Mouse (Mus musculus): ENCODE results near the gene Ffar1. TPM values are rescaled to one million over a fixed set of nuclear protein-coding genes. Genes with fewer than 3 reads are reported as not detected.
A peak's percentile ranks its signal among the peaks of the same experiment; 100 is the strongest.

Gene Ffar1
- polyA plus RNA-seq, 2 experiments: 0.01 TPM; not detected in 1

- Histone ChIP-seq H3K36me3 (replicated peaks; ENCODE audit: control insufficient read depth, insufficient read depth, low read depth) (no peaks in the 10 kb centered on the region), H3K4me3 (ENCODE audit: insufficient read depth in 1 of 2, low read depth in 2 of 2, low read length in 2 of 2) (no peak overlapping the region), H3K9ac (replicated peaks) (no peak overlapping the region), H3K9me3 (ENCODE audit: control insufficient read depth, low read length) (no peaks in the 10 kb centered on the region), H3K4me1 (replicated peaks; ENCODE audit: control insufficient read depth in 2 of 2, insufficient read depth in 2 of 2, low read length in 1 of 2) (no peaks in the 10 kb centered on the region), H3K27ac (no peak overlapping the region), H3K27me3 (ENCODE audit: control insufficient read depth, insufficient read depth, low read length) (no peaks in the 10 kb centered on the region), H3K4me2 (ENCODE audit: low read depth) (no peak overlapping the region)
- DNase-seq (ENCODE audit: low read depth in 3 of 3, low spot score in 3 of 3) (no peak), ATAC-seq (ENCODE audit: insufficient read depth) (no peak)
- TF ChIP-seq CTCF (IDR thresholded peaks at IDR 0.05; ENCODE audit: low read depth) (no peak), EP300 (IDR thresholded peaks at IDR 0.05; ENCODE audit: low read depth) (no peak)
- 42% methylated on average over 6 of the region's 6 CpGs for WGBS (ENCODE audit: insufficient replicate concordance)
These were observed 17.6 kb upstream of the Ffar1 start for GRCm38 (mm10) chr7:30878950-30879349.

- no peak overlapping the region for H3K27ac ChIP-seq
- H3K9ac ChIP-seq (replicated peaks): no peak overlapping the region
- H3K4me3 ChIP-seq (ENCODE audit: insufficient read depth in 1 of 2, low read depth in 2 of 2, low read length in 2 of 2): no peak overlapping the region
- 13% methylated on average over 15 of the region's 15 CpGs for WGBS (ENCODE audit: insufficient replicate concordance)
- peak; percentile 77 for TF ChIP-seq CTCF (IDR thresholded peaks at IDR 0.05; ENCODE audit: low read depth)
- no peak for TF ChIP-seq EP300 (IDR thresholded peaks at IDR 0.05; ENCODE audit: low read depth)
- no peaks in the 10 kb centered on the region for H3K9me3 ChIP-seq (ENCODE audit: control insufficient read depth, low read length)
- no peaks in the 10 kb centered on the region for H3K36me3 ChIP-seq (replicated peaks; ENCODE audit: control insufficient read depth, insufficient read depth, low read depth)
- peak in 2 of 3 experiments; percentile 17 to 24 for DNase-seq (ENCODE audit: low read depth in 3 of 3, low spot score in 3 of 3)
- H3K27me3 ChIP-seq (ENCODE audit: control insufficient read depth, insufficient read depth, low read length): no peaks in the 10 kb centered on the region
- ATAC-seq (ENCODE audit: insufficient read depth): no peak
- no peaks in the 10 kb centered on the region for H3K4me1 ChIP-seq (replicated peaks; ENCODE audit: control insufficient read depth in 2 of 2, insufficient read depth in 2 of 2, low read length in 1 of 2)
- no peak overlapping the region for H3K4me2 ChIP-seq (ENCODE audit: low read depth)
These were observed 11.7 kb upstream of the Ffar1 start for GRCm38 (mm10) chr7:30873083-30873482.

GRCm38 (mm10) chr7:30863386-30863785 is 2.0 kb upstream of the Ffar1 start:
- no peak for ATAC-seq (ENCODE audit: insufficient read depth)
- DNase-seq (ENCODE audit: low read depth in 3 of 3, low spot score in 3 of 3): no peak
- no peaks in the 10 kb centered on the region for H3K9me3 ChIP-seq (ENCODE audit: control insufficient read depth, low read length)
- H3K4me3 ChIP-seq (ENCODE audit: insufficient read depth in 1 of 2, low read depth in 2 of 2, low read length in 2 of 2): no peak overlapping the region
- no peak overlapping the region for H3K9ac ChIP-seq (replicated peaks)
- H3K27me3 ChIP-seq (ENCODE audit: control insufficient read depth, insufficient read depth, low read length): no peaks in the 10 kb centered on the region
- H3K4me1 ChIP-seq (replicated peaks; ENCODE audit: control insufficient read depth in 2 of 2, insufficient read depth in 2 of 2, low read length in 1 of 2): peaks cover 0 to 6% of the 10 kb centered on the region in 2 experiments; a peak in 1 of 4 replicates
- 48% methylated on average over 8 of the region's 8 CpGs for WGBS (ENCODE audit: insufficient replicate concordance)
- no peak overlapping the region for H3K27ac ChIP-seq
- TF ChIP-seq CTCF (IDR thresholded peaks at IDR 0.05; ENCODE audit: low read depth) (no peak), EP300 (IDR thresholded peaks at IDR 0.05; ENCODE audit: low read depth) (no peak)
- no peak overlapping the region for H3K4me2 ChIP-seq (ENCODE audit: low read depth)
- H3K36me3 ChIP-seq (replicated peaks; ENCODE audit: control insufficient read depth, insufficient read depth, low read depth): no peaks in the 10 kb centered on the region

- TF ChIP-seq CTCF (IDR thresholded peaks at IDR 0.05; ENCODE audit: low read depth) (peak; percentile 83), EP300 (IDR thresholded peaks at IDR 0.05; ENCODE audit: low read depth) (no peak)
- peak; percentile 41; the same call in 1 of the 2 replicates for ATAC-seq (ENCODE audit: insufficient read depth)
- H3K4me3 ChIP-seq (ENCODE audit: insufficient read depth in 1 of 2, low read depth in 2 of 2, low read length in 2 of 2): no peak overlapping the region
- H3K9me3 ChIP-seq (ENCODE audit: control insufficient read depth, low read length): no peaks in the 10 kb centered on the region
- no peak overlapping the region for H3K27ac ChIP-seq
- no peak overlapping the region for H3K9ac ChIP-seq (replicated peaks)
- 2% methylated on average over 16 of the region's 16 CpGs for WGBS (ENCODE audit: insufficient replicate concordance)
- DNase-seq (ENCODE audit: low read depth in 3 of 3, low spot score in 3 of 3): peak in 2 of 3 experiments; percentile 24 to 30
- no peaks in the 10 kb centered on the region for H3K27me3 ChIP-seq (ENCODE audit: control insufficient read depth, insufficient read depth, low read length)
- no peaks in the 10 kb centered on the region for H3K36me3 ChIP-seq (replicated peaks; ENCODE audit: control insufficient read depth, insufficient read depth, low read depth)
- H3K4me1 ChIP-seq (replicated peaks; ENCODE audit: control insufficient read depth in 2 of 2, insufficient read depth in 2 of 2, low read length in 1 of 2): peaks cover 0 to 6% of the 10 kb centered on the region in 2 experiments; a peak in 1 of 4 replicates
- H3K4me2 ChIP-seq (ENCODE audit: low read depth): no peak overlapping the region; the same call in 1 of the 2 replicates
These were observed 1.5 kb downstream of the Ffar1 start for GRCm38 (mm10) chr7:30859635-30860402.

GRCm38 (mm10) chr7:30859290-30859634 is 2.1 kb downstream of the Ffar1 start:
- TF ChIP-seq CTCF (IDR thresholded peaks at IDR 0.05; ENCODE audit: low read depth) (peak; percentile 86), EP300 (IDR thresholded peaks at IDR 0.05; ENCODE audit: low read depth) (no peak)
- no peak overlapping the region for H3K4me2 ChIP-seq (ENCODE audit: low read depth)
- H3K36me3 ChIP-seq (replicated peaks; ENCODE audit: control insufficient read depth, insufficient read depth, low read depth): no peaks in the 10 kb centered on the region
- no peak overlapping the region for H3K27ac ChIP-seq
- no peak overlapping the region for H3K4me3 ChIP-seq (ENCODE audit: insufficient read depth in 1 of 2, low read depth in 2 of 2, low read length in 2 of 2)
- peak in 2 of 3 experiments; percentile 16 to 29 for DNase-seq (ENCODE audit: low read depth in 3 of 3, low spot score in 3 of 3)
- no peaks in the 10 kb centered on the region for H3K9me3 ChIP-seq (ENCODE audit: control insufficient read depth, low read length)
- H3K27me3 ChIP-seq (ENCODE audit: control insufficient read depth, insufficient read depth, low read length): no peaks in the 10 kb centered on the region
- H3K9ac ChIP-seq (replicated peaks): no peak overlapping the region
- H3K4me1 ChIP-seq (replicated peaks; ENCODE audit: control insufficient read depth in 2 of 2, insufficient read depth in 2 of 2, low read length in 1 of 2): peaks cover 0 to 6% of the 10 kb centered on the region in 2 experiments; a peak in 1 of 4 replicates
- no peak for ATAC-seq (ENCODE audit: insufficient read depth)

All from liver, embryonic 14.5 days (tissue).